Comparison of ENCODE assay signal across 11 mouse cellular contexts in genomic region chr7:109424422-109425159, GRCm38 (mm10). TPM values are rescaled to one million over a fixed set of nuclear protein-coding genes. Genes with fewer than 3 reads are reported as not detected.
A peak's percentile ranks its signal among the peaks of the same experiment; 100 is the strongest.
DNase-seq lines count a peak whose midpoint lies in the region; ATAC-seq and TF ChIP-seq lines count a peak whose summit lies in the region.
"Had no signal": no experiment of that assay in that cellular context is flagged by ENCODE, and none has a peak within 500 bp of the region (broad histone marks: within the 10 kb centered on the region; RNA-seq: fewer than 3 reads in every experiment).

No protein-coding gene starts in this region.

- intact Hi-C loops in gastrocnemius, adult 2 months (cut with DNase I) = no loop called here

- no peaks in the 10 kb centered on the region for H3K27me3 ChIP-seq in neural tube, embryonic 13.5 days
- no peaks in the 10 kb centered on the region for H3K27me3 ChIP-seq in hindbrain, embryonic 14.5 days (ENCODE audit: control insufficient read depth, insufficient read depth, low read length)
- H3K27me3 ChIP-seq in stomach, postnatal 0 days (ENCODE audit: control insufficient read depth, insufficient read depth, low read length) = no peaks in the 10 kb centered on the region

- no peaks in the 10 kb centered on the region for H3K36me3 ChIP-seq in neural tube, embryonic 13.5 days
- no peaks in the 10 kb centered on the region for H3K36me3 ChIP-seq in hindbrain, embryonic 14.5 days (replicated peaks; ENCODE audit: control insufficient read depth, insufficient read depth)
- no peaks in the 10 kb centered on the region for H3K36me3 ChIP-seq in stomach, postnatal 0 days (ENCODE audit: control insufficient read depth, insufficient read depth, low read length)

- H3K4me3 ChIP-seq in gastrocnemius, adult 2 months = no peak overlapping the region
- H3K4me3 ChIP-seq in neural tube, embryonic 13.5 days = no peak overlapping the region
- H3K4me3 ChIP-seq in hindbrain, embryonic 14.5 days (replicated peaks; ENCODE audit: low read length) = no peak overlapping the region
- H3K4me3 ChIP-seq in stomach, postnatal 0 days (ENCODE audit: low read depth, low read length) = no peak overlapping the region

- H3K9me3 ChIP-seq in neural tube, embryonic 13.5 days = no peaks in the 10 kb centered on the region
- no peaks in the 10 kb centered on the region for H3K9me3 ChIP-seq in hindbrain, embryonic 14.5 days (ENCODE audit: control insufficient read depth, low read length)
- no peaks in the 10 kb centered on the region for H3K9me3 ChIP-seq in stomach, postnatal 0 days (ENCODE audit: control insufficient read depth, low read length)

- H3K9ac ChIP-seq in neural tube, embryonic 13.5 days = no peak overlapping the region
- H3K9ac ChIP-seq in hindbrain, embryonic 14.5 days = no peak overlapping the region
- H3K9ac ChIP-seq in stomach, postnatal 0 days (ENCODE audit: low read length) = no peak overlapping the region

- no peak overlapping the region for H3K27ac ChIP-seq in gastrocnemius, adult 2 months
- H3K27ac ChIP-seq in neural tube, embryonic 13.5 days (replicated peaks) = no peak overlapping the region
- no peak overlapping the region for H3K27ac ChIP-seq in hindbrain, embryonic 14.5 days
- H3K27ac ChIP-seq in stomach, postnatal 0 days (replicated peaks) = no peak overlapping the region

- 78% methylated on average over 3 of the region's 3 CpGs for WGBS in neural tube, embryonic 13.5 days
- WGBS in hindbrain, embryonic 14.5 days = 71% methylated on average over 3 of the region's 3 CpGs
- 48% methylated on average over 3 of the region's 3 CpGs for WGBS in stomach, postnatal 0 days

- no peak for DNase-seq in gastrocnemius, adult 2 months
- no peak for DNase-seq in gastrocnemius, adult 8-10 months (ENCODE audit: low spot score in 2 of 2)
- DNase-seq in neural tube, embryonic 10.5 days (ENCODE audit: extremely low spot score, low spot score) = no peak
- DNase-seq in hindbrain, embryonic 14.5 days (ENCODE audit: low spot score) = peak; percentile 89
- DNase-seq in stomach, postnatal 0 days (ENCODE audit: low spot score) = no peak
- no peak for DNase-seq in yolk sac, embryonic 10.5 days (ENCODE audit: low spot score)
- DNase-seq in right cerebral cortex, postnatal 25 days = no peak
- DNase-seq: gastrocnemius, postnatal 36 days; lung, postnatal 36 days; right cerebral cortex, postnatal 14 days had no signal

- peak; percentile 70 for TF ChIP-seq CTCF in gastrocnemius, adult 2 months (IDR thresholded peaks at IDR 0.05)
- TF ChIP-seq CTCF in stomach, postnatal 0 days (IDR thresholded peaks at IDR 0.05; ENCODE audit: low read depth) = peak; percentile 71

- H3K4me2 ChIP-seq in neural tube, embryonic 13.5 days = no peak overlapping the region
- H3K4me2 ChIP-seq in hindbrain, embryonic 14.5 days (replicated peaks) = no peak overlapping the region
- no peak overlapping the region for H3K4me2 ChIP-seq in stomach, postnatal 0 days (replicated peaks; ENCODE audit: low read depth)

- no peak for TF ChIP-seq EP300 in stomach, postnatal 0 days (optimal IDR thresholded peaks at IDR 0.05)

- peak; percentile 56; the same call in 1 of the 2 replicates for ATAC-seq in neural tube, embryonic 13.5 days (ENCODE audit: low read depth)
- ATAC-seq in hindbrain, embryonic 14.5 days (ENCODE audit: low FRiP score) = peak; percentile 60; the same call in 1 of the 2 replicates
- no peak for ATAC-seq in stomach, postnatal 0 days (ENCODE audit: low FRiP score, low TSS enrichment)

- H3K4me1 ChIP-seq in neural tube, embryonic 13.5 days (replicated peaks) = no peaks in the 10 kb centered on the region
- no peaks in the 10 kb centered on the region for H3K4me1 ChIP-seq in hindbrain, embryonic 14.5 days (replicated peaks; ENCODE audit: control insufficient read depth, insufficient read depth, low read length)
- H3K4me1 ChIP-seq in stomach, postnatal 0 days (replicated peaks; ENCODE audit: control insufficient read depth, insufficient read depth) = no peaks in the 10 kb centered on the region

RNA-seq across cellular contexts. Expression of gene Stk33, which starts 14.3 kb away (rescaled TPM):
- under 1 TPM; 0.17 to 0.51 TPM for total RNA-seq in gastrocnemius, adult 2 months (2021)
- total RNA-seq in gastrocnemius, adult 8-10 months (2022) = 10 to 100 TPM in 3 of 4 experiments, 1 to 10 TPM in 1; 4.0 to 13.1 (median 11.1) TPM
- polyA plus RNA-seq in neural tube, embryonic 13.5 days (2015; fragmentation: Nextera tagmentation; extraction: Ambion mirVana) = 4.2 and 5.4 TPM in 2 replicates
- polyA plus RNA-seq in hindbrain, embryonic 14.5 days (2014; fragmentation: Nextera tagmentation; extraction: Ambion mirVana) = 7.4 and 7.8 TPM in 2 replicates
- 0.29 and 0.53 TPM in 2 replicates for polyA plus RNA-seq in stomach, postnatal 0 days (2015; fragmentation: Nextera tagmentation; extraction: Ambion mirVana)
- total RNA-seq: gastrocnemius, postnatal 36 days had no signal
